Mouse (Mus musculus) ES-E14 (cell line): ENCODE measurements around the gene Pop7. TPM values are rescaled to one million over a fixed set of nuclear protein-coding genes. Genes with fewer than 3 reads are reported as not detected.
A peak's percentile ranks its signal among the peaks of the same experiment; 100 is the strongest.

ENCODE experiments used
- DNase-seq: peaks from one replicate; pipeline ENCODE4 v3.0.0-alpha.2; 2013; ENCODE audit warnings: low read depth, low spot score
- H3K27ac ChIP-seq: 2 replicates; pipeline ENCODE4 v1.5.1; 2012; ENCODE audit warnings: low read depth, mild to moderate bottlenecking, low read length, moderate library complexity, mixed read lengths; ENCODE audit not compliant: poor library complexity, insufficient read depth, severe bottlenecking
- H3K36me3 ChIP-seq: 2 replicates; pipeline ENCODE4 v1.6.1; 2012; ENCODE audit warnings: mild to moderate bottlenecking, low read length, moderate library complexity, mixed read lengths; ENCODE audit not compliant: control insufficient read depth, poor library complexity, insufficient read depth, severe bottlenecking
- H3K4me1 ChIP-seq, 2 experiments: fragments of 150-350 bp in 1 of 2; sonication (generic) in 1 of 2; 2 replicates each; pipeline ENCODE4 v1.6.1; 2012; ENCODE audit warnings: low read length in 2 of 2, mild to moderate bottlenecking in 1 of 2, mixed read lengths in 1 of 2; ENCODE audit not compliant: control insufficient read depth in 2 of 2, insufficient read depth in 2 of 2, poor library complexity in 1 of 2
- H3K4me3 ChIP-seq, 2 experiments: fragments of 150-350 bp in 1 of 2; sonication (generic) in 1 of 2; 2 replicates each; pipeline ENCODE4 v1.5.1; 2012; ENCODE audit warnings: low read length in 2 of 2, low read depth in 1 of 2, mild to moderate bottlenecking in 1 of 2, mixed read lengths in 1 of 2; ENCODE audit not compliant: insufficient read depth in 1 of 2, poor library complexity in 1 of 2, severe bottlenecking in 1 of 2
- H3K9ac ChIP-seq: 2 replicates; pipeline ENCODE4 v1.6.1; 2012; ENCODE audit warnings: low read depth, mild to moderate bottlenecking, low read length, mixed read lengths; ENCODE audit not compliant: poor library complexity, insufficient read depth, severe bottlenecking
- H3K9me3 ChIP-seq: fragments of 150-350 bp; sonication (generic); 2 replicates; pipeline ENCODE4 v1.6.1; 2012; ENCODE audit warnings: low read depth, mild to moderate bottlenecking, low read length; ENCODE audit not compliant: control insufficient read depth, insufficient read depth
- CHD2 ChIP-seq: IDR thresholded peaks from 2 replicates; pipeline ENCODE4 v1.6.1; 2014; ENCODE audit warnings: mild to moderate bottlenecking, low read depth, low read length, inconsistent platforms
- HCFC1 ChIP-seq: IDR thresholded peaks from 2 replicates; pipeline ENCODE4 v1.6.1; 2012; ENCODE audit warnings: low read length, inconsistent platforms, borderline replicate concordance; ENCODE audit not compliant: insufficient read depth
- MAFK ChIP-seq: IDR thresholded peaks from 2 replicates; pipeline ENCODE4 v1.6.1; 2014; ENCODE audit warnings: mild to moderate bottlenecking, low read depth, low read length, inconsistent platforms; ENCODE audit not compliant: insufficient read depth
- ZC3H11A ChIP-seq: IDR thresholded peaks from 2 replicates; pipeline ENCODE4 v1.6.1; 2012; ENCODE audit warnings: low read depth, mild to moderate bottlenecking, inconsistent platforms, low read length, borderline replicate concordance
- ZNF384 ChIP-seq: IDR thresholded peaks from 2 replicates; pipeline ENCODE4 v1.6.1; 2012; ENCODE audit warnings: low read depth, low read length, inconsistent platforms
- in situ Hi-C, 2 experiments: fragments of 600-800 bp; cut with MboI; formaldehyde crosslinking; loops; one replicate each; pipeline ENCODE4 v1.15.1; 2025; ENCODE audit warnings: low sequenced_read_pairs in 2 of 2, inconsistent platforms in 1 of 2; ENCODE audit not compliant: unreplicated experiment in 2 of 2
- total RNA-seq: library from RNA; depleted of rRNA; stranded (reverse); fragments of 300-350 nt; gene quantifications from 2 replicates; pipeline ENCODE4 v1.2.3, GENCODE M21; 2012

The Pop7 gene
- total RNA-seq, 1 experiment = 41.7 TPM

- in situ Hi-C loops = no loop called here
- DNase-seq = no peak
- Histone ChIP-seq H3K4me1 (peaks cover 0 to 8% of the 10 kb centered on the region in 2 experiments; a peak in 2 of 4 replicates), H3K36me3 (0 out of 2 replicates have a peak, but pooled peaks cover 3% of the 10 kb centered on the region), H3K4me3 (no peak overlapping the region), H3K27ac (no peak overlapping the region), H3K9ac (no peak overlapping the region), H3K9me3 (no peaks in the 10 kb centered on the region)
- no peak for TF ChIP-seq CHD2
- TF ChIP-seq ZC3H11A = no peak
- TF ChIP-seq HCFC1 = no peak
- no peak for TF ChIP-seq ZNF384
- TF ChIP-seq MAFK = no peak
These were observed 1.7 kb upstream of the Pop7 start for GRCm38 (mm10) chr5:137504041-137504440.

DNA sequence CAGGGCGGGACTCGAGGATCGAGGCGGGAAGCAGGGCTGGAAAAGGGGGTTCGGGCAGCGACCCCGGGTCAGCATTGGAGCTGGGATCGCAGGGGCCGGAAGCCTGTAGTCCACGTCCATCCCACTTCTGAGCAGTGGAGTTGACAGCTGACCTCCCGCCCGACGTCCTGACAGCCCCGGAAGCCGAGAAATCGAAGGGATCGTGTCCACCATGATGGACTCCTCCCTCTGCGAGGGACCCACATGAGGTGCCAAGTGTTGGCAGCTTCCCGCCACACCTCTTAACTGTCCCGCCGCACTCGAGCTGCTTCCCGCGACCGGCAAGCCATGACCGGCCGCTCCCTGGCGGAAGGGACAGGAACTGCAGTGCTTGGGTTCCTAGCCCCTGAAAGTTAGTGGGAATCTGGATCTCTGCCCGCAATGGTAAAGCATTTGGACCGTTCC is 371 bp upstream of the Pop7 start:
- Histone ChIP-seq H3K27ac (peak overlapping the region; percentile 85), H3K9ac (peak overlapping the region; percentile 94), H3K36me3 (0 out of 2 replicates have a peak, but pooled peaks cover 3% of the 10 kb centered on the region), H3K4me1 (peaks cover 0 to 8% of the 10 kb centered on the region in 2 experiments; a peak in 1 of 4 replicates), H3K4me3 (peak overlapping the region; percentile 71 to 82), H3K9me3 (no peaks in the 10 kb centered on the region)
- TF ChIP-seq HCFC1 (no peak), ZNF384 (no peak), ZC3H11A (no peak), CHD2 (no peak), MAFK (no peak)
- DNase-seq = peak; percentile 86
- in situ Hi-C loops = no loop called here

- H3K27ac ChIP-seq = no peak overlapping the region
- DNase-seq = no peak
- in situ Hi-C loops = no loop called here
- TF ChIP-seq ZC3H11A (no peak), CHD2 (no peak), MAFK (no peak)
- H3K9ac ChIP-seq = no peak overlapping the region
- H3K4me3 ChIP-seq = no peak overlapping the region
- H3K36me3 ChIP-seq = 0 out of 2 replicates have a peak, but pooled peaks cover 3% of the 10 kb centered on the region
- H3K4me1 ChIP-seq = peaks cover 0 to 8% of the 10 kb centered on the region in 2 experiments; a peak in 1 of 4 replicates
- no peaks in the 10 kb centered on the region for H3K9me3 ChIP-seq
These were observed 2.1 kb downstream of the Pop7 start for GRCm38 (mm10) chr5:137500186-137500585.

DNA sequence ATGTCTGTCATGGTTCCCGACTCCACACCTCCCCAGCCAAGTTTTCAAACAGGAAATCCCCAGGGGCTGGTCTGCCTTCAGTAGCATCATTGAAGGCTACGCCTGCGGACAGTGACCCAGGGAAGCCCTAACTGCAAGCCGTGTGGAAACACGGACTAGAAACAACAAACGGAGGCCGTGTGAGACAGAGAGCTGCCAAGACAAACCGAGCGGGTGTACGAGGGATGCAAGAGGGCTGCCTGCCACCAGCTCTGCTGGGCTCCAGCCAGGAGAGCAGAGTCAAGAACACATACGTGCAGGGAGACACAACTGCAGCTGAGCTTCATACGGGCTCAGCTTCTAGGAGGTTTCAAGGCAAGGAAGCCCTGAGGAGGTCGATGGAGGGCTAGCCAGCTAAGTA is 8.5 kb downstream of the Pop7 start:
- 0 out of 2 replicates have a peak overlapping the region, but pooled peaks have one; percentile 19 for H3K9ac ChIP-seq
- in situ Hi-C loops = no loop called here

DNA sequence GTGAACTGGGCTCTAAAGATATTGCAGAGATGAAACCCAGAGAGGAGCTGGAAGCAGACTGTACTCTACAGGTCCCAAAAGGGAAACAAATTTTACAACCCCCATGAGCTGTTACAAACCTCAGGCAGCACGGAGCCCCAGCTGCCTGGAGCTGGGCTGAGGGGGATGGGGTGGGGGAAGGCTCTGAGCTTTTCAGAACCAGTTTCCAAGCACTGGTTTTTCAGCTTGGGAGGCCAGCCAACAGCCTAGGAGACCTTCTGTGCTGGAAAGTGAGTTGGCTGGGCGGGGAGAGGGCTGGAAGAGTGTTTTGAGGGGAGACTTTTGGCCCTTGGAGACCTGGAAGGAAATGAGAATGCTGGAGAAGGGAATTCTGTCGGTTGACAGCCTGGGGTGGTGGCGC is 10.8 kb downstream of the Pop7 start:
- Histone ChIP-seq H3K27ac (no peak overlapping the region), H3K9ac (no peak overlapping the region), H3K9me3 (no peaks in the 10 kb centered on the region), H3K36me3 (no peaks in the 10 kb centered on the region), H3K4me3 (no peak overlapping the region), H3K4me1 (no peaks in the 10 kb centered on the region; a peak in 1 of 4 replicates)
- TF ChIP-seq ZC3H11A (no peak), ZNF384 (no peak), CHD2 (no peak), MAFK (no peak), HCFC1 (no peak)
- in situ Hi-C loops = no loop called here
- DNase-seq = no peak

More for the DNA sequence above, 8.5 kb downstream of the Pop7 start:
- TF ChIP-seq ZC3H11A (no peak), CHD2 (no peak), HCFC1 (no peak), ZNF384 (no peak), MAFK (no peak)
- Histone ChIP-seq H3K4me3 (no peak overlapping the region), H3K27ac (no peak overlapping the region), H3K36me3 (no peaks in the 10 kb centered on the region), H3K9me3 (no peaks in the 10 kb centered on the region), H3K4me1 (no peaks in the 10 kb centered on the region; a peak in 1 of 4 replicates)
- DNase-seq = no peak
